Mouse (Mus musculus) mature B cell (primary cell): ENCODE measurements around the gene Ubr2.

Experiments used
- in situ Hi-C: fragments of 300-500 bp; cut with MboI; formaldehyde crosslinking; loops from 2 replicates; pipeline ENCODE4 v1.14.3; 2019

Ubr2 gene

DNA sequence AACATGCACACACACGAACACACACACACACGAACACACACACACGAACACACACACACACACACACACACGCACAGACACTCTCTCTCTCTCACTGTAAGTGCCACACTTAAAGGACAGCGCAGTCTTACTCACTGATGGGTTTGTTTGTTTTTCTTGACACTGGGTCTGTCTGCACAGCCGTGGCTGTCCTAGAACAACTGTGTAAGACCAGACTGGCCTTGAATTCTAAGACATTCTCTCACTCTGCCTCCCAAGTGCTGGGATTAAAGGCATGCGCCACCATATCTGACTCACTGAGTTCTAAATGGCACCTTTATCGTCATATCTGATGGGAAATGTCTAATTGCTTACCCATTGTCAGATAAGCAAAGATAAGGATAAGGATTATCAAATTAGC, 7.1 kb downstream of the Ubr2 start:
- in situ Hi-C loops: no loop called here

DNA sequence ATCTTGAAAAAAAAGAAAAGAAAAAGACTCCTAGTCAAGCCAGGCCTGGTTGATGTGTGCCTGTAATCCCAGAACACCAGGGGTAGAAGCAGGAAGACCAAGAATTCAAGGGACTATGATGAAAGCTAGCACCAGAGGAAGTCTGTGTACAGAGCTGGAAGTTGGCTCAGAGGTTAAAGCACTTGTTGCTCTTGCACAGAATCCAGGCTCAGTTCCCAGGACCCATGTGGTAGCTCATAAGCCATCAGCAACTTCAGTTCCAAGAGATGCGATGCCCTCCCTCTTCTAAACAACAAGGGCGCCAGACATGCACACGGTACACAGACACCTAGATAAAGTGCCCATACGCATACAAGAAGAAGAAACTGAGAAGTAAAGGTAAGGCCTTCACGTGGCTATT, 8.0 kb downstream of the Ubr2 start:
- in situ Hi-C loops: no loop called here

DNA sequence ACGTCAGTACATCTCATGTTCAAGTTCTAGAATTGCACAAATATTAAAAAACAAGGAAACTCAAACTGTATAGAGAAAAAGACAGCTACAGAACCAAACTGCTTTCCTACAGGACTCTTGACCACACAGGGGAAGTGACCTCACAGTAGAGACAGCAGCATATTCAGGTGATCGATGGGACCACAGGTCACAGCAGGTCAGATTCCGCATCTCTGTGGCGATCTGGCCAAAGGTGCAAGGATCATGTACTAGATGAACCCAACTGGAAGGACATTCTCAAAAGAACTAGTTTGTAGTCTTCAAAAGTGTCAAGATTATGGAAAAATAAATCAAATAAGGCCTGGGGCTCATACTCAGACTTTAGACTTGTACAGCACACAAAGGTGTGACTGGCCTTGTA, 11.5 kb downstream of the Ubr2 start:
- in situ Hi-C loops: no loop called here

DNA sequence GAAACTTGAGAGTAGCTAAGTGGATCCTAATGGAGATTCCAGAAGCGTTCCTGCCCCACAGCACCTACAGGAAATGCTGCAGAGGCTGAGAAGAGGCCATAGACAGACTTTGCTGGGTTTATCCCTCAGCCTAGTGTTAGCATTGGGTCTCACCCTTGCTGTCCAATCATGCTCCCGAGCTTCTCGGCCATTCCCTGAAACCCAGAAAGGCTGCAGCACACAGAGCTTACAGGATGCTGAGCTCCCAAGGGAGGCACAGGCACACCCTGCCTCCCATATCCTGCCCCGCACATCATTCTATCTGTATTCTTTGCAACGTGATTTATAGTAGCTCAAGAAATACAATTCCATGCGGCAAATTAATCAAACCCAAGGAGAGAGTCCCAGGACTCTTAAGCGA, 13.9 kb downstream of the Ubr2 start:
- in situ Hi-C loops: no loop called here

DNA sequence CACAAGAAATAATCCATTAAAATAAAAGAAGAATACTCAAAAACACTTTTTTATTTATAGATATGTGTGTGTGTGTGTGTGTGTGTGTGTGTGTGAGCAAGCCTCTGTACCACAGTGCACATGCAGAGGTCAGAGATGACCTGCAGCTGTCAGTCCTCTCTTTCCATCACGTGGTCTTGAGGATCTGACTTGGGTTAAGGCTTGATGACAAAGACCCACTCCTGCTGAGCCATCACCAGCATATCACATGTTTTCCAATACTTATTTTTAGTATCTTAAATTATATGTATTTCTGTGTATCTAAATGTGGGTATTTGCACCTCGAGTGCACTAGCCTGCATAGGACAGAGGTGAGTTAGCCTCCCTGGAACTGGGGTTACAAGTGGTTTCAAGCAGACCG, 14.7 kb downstream of the Ubr2 start:
- in situ Hi-C loops: no loop called here

DNA sequence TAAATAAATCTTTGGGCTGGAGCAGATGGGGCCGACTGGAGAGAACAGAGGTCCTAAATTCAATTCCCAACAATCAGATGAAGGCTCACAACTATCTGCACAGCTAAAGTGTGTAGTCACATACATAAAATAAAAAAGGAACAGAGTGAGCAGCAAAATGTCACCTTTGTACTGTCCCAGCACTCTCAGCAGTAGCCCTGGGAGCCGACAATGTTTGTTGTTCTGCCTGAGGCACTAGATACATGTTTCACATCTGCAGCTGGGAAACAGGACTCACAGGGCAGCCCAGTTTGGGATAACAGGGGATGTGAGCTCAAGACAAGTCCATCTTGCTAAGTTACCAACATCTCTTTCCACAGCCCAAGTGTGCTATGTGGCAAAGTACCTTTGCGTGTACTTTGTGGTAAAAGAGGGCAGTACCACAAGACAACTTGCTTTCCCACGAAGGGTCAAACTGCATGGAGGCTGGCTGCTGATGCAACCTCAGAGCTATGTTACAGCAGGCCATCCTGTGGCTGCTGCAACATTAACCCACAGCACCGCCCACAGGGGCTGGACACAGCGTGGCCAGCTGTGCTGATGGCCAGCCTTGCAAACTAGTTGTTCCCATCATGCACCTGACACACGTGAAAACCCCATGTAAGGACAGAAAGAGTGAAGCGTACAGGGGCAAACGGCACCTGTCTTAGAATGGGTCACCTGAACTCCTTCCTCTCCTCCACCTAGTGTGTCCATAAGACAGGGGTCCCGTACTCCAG, 15.5 kb downstream of the Ubr2 start:
- in situ Hi-C loops: no loop called here

DNA sequence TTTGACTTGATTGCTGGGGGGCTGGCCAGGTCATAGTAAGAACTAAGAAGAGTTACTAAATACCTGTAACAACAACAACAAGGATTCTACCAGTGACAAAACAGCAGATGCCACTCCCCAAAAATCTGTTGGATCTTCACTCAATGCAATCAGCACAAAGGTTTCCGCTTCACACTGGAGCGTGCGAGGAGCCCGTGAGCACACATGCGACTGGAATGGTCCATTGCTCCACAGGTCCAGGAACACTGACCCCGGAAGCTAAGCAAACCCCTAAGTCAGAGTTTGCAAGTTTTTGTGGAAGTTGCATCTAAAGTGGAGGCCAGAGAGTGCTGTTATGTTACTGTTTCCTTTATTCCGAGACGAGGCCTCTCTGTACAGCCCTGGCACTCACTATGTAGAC, 16.7 kb downstream of the Ubr2 start:
- in situ Hi-C loops: no loop called here

DNA sequence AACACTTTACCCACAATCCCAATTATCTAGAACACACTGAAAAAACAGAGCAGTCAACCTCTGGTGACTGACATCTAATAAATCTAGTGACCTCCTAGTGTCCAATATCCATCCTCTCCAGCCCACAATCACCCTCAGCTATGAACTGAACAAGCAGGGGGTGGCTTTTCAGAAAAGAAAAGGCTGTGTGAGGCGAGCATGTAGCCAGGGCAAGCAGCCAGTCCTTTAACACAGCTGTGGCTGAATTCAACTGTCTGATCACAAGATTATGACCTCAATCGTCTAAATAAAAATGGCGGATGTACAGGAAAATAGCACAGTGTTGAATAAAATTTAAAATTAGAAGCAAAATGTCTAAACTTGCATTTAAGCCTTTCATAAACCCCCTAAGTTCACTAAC, 22.7 kb downstream of the Ubr2 start:
- in situ Hi-C loops: no loop called here

DNA sequence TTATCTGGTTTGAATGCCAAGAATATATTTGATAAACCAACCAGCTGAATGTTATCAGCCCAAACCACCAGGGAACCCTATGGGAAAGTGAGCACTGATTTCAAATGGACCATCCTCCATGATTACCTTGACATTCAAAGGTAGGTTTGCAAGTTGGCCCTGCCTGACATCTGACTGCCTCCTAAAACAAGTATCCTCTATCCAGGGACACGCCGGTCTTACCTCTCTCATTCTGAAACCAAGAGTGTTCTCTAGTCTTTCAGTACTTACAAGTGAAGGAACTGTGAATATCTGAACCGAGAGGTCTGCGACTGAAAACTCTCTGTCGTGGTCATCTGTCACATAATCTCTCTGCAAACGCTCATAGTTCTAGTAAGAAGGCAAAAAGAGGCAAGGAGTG, 30.3 kb downstream of the Ubr2 start:
- in situ Hi-C loops: no loop called here

DNA sequence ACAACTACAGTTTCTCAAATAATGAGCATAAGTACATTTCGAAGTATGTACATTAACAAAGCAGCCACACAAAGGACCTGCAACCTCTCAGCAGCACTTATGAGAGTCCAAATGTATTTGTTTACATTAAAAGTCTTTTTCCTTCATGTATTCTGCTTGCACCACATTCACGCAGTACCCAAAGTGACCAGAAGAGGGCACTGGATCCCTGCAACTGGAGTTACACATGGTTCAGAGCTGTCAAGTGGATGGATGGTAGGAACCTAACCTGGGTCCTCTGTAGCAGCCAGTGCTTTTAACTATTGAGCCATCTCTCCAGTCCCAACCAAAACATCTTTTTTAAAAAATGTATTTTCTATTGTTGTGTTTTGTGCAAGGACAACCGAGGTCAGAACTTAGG, 35.2 kb downstream of the Ubr2 start:
- in situ Hi-C loops: no loop called here

DNA sequence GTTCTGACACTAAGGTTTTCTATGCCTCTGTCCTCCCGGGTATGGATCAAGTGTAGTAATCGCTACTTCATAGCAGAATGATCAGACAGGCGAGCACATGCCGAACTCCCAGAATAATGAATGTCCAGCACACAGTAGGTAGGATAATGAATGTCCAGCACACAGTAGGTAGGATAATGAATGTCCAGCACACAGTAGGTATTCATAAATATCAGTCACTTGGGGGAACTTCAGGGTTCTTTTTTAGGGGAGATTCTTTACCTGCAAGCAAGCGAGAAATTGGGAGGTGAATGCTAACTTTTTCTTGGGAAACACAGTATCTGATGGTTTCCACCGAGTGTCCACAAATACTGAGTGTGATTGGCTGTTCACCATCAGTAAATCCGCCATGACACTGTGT, 37.8 kb downstream of the Ubr2 start:
- in situ Hi-C loops: no loop called here

DNA sequence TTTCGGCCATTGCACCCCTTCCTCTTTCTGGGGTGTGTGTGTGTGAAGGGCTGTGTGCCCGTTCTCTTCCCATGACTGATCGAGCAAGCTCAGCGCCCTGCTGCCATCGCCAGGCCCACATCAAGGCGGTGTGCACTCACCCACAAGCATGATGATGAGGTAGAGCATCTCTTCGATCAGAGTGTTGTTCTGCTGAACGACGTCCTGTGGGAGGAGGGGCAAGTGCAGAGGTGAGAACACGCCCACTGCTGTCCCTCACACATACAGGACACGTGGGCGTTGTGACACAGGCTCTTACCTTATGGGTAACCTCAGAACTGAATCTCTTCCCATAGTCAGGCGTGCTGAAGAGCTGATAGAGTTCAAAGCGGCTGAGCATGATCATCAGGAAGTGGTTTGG, 43.5 kb downstream of the Ubr2 start:
- in situ Hi-C loops: no loop called here

DNA sequence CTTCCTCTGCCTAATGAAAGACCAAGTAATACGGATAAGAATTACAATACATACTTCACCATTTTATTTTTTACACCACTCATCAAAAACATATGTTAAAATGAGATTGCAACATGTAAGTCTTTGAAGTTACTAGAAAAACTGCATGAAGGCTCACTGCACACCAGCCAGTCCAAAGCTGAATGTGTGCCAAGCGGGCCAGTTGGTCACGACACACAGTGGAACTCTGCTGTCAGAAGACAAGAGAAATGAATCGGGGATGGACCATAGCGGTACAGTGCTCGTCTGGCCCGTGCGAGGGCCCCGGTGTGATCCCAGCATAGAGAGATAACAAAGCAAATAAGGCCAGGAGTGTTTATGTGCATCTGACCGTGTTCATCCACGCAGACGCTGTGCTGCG, 47.2 kb downstream of the Ubr2 start:
- in situ Hi-C loops: no loop called here

DNA sequence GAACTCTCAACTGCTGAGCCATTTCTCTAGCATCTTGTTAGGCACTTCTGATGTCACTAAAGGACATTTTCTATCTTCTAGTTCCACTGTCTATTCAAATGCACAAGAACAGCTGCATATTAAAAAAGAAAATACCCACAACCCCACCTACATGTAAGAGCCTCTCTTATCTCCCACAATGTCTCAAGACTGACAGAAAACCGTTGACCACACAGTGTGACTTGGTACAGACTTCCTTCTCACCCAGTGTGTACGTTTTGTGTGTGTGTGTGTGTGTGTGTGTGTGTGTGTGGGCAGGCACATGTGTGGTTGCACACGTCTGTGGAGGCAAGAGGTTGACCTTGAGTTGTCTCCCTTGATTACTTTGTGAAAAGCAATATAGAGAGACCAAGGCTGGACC, 48.2 kb downstream of the Ubr2 start:
- in situ Hi-C loops: no loop called here

DNA sequence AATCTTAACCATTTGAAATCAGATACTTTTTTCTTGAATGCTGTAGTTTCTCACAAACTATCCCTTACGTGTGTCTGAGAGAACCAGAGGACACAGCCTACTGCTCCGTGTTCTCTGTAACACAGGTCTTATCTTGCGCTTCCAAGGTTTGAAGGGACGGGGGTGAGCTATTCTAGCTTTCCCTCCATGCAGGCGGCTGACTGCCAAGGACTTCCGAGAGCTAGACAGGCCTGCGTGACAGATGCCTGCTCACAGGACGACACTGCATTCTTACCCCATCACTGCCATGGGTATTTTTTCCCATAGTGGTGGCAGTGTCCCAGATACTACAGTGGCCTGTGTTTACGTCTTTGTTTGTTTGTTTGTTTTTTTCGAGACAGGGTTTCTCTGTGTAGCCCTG, 50.1 kb downstream of the Ubr2 start:
- in situ Hi-C loops: no loop called here

DNA sequence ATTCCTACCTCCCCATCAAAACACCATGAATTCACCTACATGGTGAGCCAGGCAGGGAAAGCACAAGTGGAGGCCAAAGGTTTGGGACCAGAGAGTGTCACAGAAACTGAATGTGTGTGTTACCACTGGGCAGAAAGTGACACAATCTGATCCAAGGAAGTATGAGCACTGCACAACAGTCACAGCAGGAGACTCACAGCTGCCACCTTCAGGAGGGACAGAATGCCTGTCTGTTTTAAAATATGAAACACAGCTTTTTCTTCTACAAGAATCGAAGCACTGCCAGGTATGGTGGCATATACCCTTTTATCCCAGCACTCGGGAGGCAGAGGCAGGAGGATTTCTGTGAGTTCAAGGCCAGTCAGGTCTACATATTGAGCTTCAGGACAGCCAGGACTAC, 52.3 kb downstream of the Ubr2 start:
- in situ Hi-C loops: no loop called here

DNA sequence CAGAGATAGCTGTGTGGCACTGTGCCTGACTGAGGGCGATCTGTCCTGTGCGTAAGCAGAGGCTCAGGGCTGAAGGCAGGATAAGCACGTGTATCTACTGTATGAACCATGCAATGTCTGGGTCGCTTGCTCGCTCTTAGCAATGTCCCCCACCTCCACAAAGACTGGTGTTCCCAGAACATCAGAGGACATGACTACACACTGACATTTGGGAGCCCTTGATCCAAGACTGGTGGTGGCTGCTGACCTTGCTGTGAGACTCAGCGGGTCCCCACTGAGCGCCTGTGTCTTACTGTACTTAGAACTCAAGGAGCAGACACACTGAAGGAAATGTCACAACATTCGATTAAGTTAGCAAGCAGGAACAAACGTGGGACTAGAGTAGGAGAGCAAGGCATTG, 64.1 kb downstream of the Ubr2 start:
- in situ Hi-C loops: no loop called here

DNA sequence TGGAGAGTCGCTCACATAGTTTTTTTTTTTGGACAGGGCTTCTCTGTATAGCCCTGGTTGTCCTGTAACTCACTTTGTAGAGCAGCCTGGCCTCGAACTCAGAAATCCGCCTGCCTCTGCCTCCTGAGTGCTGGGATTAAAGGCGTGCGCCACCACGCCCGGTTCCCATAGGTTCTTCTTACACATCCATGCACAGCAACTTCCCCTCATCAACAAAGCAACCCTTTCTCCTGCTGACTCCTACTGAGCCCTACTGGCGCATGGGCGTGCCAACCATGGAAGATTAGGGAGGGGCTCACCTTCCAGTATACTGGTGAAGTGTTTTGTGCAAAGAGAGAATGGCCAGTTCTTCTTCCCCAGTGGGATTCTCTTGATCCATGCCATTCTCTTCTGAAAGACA, 67.9 kb downstream of the Ubr2 start:
- in situ Hi-C loops: no loop called here

DNA sequence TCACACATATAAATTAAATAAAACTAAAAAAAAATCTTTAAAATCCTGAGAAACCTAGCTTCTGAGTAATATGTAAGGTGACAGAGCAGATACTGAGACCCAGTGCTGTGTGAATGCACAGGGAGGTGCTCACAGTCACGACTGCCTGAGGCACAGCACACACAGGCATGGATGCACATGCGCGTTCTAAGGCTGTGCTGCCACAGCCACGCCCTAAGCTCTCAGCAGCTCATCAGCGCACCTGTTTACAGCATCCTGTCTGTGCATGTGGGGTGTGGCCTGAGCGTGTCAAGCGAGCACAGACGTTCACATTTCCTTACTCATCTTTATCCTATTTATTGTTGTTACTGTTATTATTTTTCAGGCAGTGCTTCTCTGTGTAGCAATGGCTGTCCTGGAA, 69.9 kb downstream of the Ubr2 start:
- in situ Hi-C loops: no loop called here

DNA sequence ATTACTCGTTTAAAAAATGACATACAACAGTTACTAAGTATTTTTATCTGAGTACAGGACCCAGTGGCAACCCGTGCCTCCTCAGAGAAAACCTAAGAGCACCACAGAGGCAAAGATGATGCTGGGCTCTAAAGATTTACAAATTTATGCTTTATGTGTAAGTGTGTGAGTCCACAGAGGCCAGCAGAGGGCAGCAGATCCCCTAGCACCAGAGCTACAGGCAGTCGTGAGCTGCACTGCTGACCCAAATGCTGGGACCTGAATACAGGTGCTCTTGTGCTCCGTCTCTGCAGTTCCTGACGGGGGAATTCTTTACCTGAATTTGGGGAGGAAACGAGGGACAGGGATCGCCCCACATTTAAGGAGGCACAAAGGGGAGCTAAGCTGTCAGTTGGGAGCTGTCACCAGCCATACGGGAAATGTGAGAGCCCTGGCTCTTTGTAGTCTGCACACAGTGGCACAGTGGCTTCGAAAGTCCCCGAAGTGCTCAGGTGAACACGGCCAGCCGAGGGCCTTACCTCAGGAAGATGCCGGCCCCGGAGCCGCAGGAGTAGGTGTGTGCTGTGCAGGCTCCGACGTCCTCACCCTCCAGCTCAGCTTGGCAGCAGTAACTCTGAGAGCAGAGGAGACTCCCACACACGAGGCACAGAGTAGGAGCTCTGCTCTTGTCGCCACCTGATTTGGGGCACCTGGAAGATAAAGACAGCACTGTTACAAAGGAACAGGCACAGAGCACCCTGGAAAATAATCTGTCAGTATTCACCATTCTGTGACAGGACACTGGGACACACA, 76.6 kb downstream of the Ubr2 start:
- in situ Hi-C loops: no loop called here

DNA sequence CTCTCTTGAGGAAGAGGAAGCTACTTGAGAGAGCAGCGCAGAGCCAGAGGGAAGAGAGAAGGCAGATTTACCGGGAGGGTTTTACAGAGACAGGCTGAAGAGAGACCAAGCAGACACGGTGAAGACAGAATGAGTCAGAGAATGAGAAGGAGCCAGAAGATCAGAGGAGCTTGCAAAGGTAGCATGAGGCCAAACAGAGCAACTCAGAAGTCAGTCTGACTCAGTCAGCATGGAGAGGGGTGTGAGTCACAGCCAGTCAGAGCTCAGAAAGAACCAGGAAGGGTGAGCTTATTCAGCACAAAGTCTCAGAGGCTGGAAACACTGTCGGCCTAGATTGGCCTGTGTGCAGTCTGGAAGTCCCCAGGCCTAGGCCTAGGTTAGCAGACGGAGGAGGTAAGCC, 77.4 kb downstream of the Ubr2 start:
- in situ Hi-C loops: no loop called here

DNA sequence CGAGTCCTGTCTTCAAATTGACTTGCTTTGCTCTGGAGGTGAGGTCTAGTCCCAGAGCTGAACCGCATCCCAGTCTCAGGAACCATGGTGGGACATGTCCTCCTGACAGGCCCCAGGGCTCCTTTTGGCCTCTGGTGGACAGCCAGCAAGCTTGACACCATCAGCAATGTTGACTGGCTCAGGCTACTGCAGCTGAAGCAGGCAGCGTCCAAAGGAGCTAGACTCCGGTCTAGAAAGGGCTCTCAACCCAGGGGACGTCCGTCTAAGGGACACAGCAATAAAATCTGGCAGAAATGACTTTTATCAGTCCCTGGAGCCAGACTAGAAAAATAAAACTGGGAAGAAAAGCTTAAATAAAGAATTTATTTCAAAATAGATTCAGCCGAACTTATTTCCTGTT, 80.5 kb downstream of the Ubr2 start:
- in situ Hi-C loops: no loop called here

DNA sequence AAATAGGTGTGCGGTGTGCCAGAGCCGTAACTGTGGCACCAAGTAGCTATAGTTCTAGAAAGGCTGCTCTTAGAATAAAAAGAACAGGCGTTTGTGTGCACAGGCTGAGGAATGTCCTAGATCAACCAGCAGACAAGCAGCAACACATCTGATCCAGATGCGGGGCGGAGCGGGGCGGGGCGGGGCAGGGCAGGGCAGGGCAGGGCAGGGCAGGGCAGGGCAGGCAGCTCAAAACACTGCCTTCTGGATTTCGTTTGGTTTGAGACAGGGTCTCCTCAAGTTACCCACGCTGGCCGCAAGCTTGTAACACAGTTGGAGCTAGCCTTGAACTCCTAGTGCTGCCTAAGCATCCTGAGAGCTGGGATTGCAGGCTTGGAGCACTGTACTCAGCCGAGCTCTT, 81.1 kb downstream of the Ubr2 start:
- in situ Hi-C loops: no loop called here

DNA sequence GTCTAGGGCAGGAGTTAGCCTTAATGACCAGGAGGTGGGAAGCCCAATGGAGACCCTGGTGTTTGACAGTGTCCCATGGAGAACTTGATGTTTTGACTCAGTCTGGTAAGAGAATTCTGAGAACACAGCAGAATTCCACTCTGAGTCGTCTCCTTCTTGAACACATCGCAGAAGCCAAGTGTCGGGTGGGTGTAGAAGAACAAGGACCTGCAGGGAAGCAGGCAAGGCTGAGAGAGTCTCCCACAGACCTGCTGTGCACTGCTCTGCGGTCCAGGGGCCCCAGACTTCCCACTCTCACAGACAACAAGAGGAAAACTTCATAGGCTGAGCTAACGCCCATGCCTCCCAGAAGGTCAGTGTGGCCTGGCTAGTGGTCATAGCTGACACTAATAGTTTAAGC, 82.6 kb downstream of the Ubr2 start:
- in situ Hi-C loops: no loop called here
